Mouse (Mus musculus): ENCODE results near the gene Gm14862.

DNA sequence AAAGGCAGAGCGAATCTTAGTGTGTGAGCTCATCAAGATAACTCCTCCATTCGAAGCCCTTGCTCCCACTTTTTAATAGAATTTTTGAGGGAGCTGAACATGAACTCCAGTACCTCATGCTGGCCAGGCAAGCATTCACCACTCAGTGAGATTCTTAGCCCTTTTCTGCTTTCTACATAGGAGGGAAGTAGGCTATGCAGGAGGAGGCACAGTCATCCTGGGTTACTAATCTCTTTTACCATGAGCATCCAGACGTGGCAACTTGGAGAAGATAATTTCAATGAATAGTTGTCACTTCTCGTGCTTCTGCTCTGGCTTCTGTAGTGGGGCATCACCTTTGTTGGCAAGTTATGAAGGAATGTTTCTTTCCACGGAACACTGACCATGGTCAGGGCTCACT is at the start of gene Gm14862:
- TF ChIP-seq CTCF (conservative IDR thresholded peaks at IDR 0.05 in 1 of 2, IDR thresholded peaks at IDR 0.05 in 1 of 2; ENCODE audit: low read depth in 2 of 2, low read length in 2 of 2), result no peak
- TF ChIP-seq ZNF384 (IDR thresholded peaks at IDR 0.05; ENCODE audit: low read depth, low read length), result no peak
- TF ChIP-seq USF2 (conservative IDR thresholded peaks at IDR 0.05; ENCODE audit: low read depth, low read length), result no peak
- no peak for TF ChIP-seq PAX5 (IDR thresholded peaks at IDR 0.05; ENCODE audit: low read length)
- no peak for TF ChIP-seq BHLHE40 (IDR thresholded peaks at IDR 0.05; ENCODE audit: low read depth, low read length)
- no peak for TF ChIP-seq SIN3A (IDR thresholded peaks at IDR 0.05; ENCODE audit: low read length)
- no peak for TF ChIP-seq ETS1 (conservative IDR thresholded peaks at IDR 0.05; ENCODE audit: low read depth, low read length)
- no peak for TF ChIP-seq EP300 (IDR thresholded peaks at IDR 0.05; ENCODE audit: low read length)
- no peak for TF ChIP-seq RCOR1 (conservative IDR thresholded peaks at IDR 0.05; ENCODE audit: low read depth, low read length)
- no peak for TF ChIP-seq ZKSCAN1 (IDR thresholded peaks at IDR 0.05; ENCODE audit: borderline replicate concordance, low read depth, low read length)
- TF ChIP-seq USF1 (IDR thresholded peaks at IDR 0.05; ENCODE audit: low read depth, low read length), result no peak
- no peak for TF ChIP-seq NRF1 (IDR thresholded peaks at IDR 0.05; ENCODE audit: low read depth, low read length)
- no peak for TF ChIP-seq NELFE (IDR thresholded peaks at IDR 0.05; ENCODE audit: low read depth, low read length)
- no peak for TF ChIP-seq MAX (IDR thresholded peaks at IDR 0.05; ENCODE audit: low read length)

Data from CH12.LX (cell line).